In the genomic region with DNA sequence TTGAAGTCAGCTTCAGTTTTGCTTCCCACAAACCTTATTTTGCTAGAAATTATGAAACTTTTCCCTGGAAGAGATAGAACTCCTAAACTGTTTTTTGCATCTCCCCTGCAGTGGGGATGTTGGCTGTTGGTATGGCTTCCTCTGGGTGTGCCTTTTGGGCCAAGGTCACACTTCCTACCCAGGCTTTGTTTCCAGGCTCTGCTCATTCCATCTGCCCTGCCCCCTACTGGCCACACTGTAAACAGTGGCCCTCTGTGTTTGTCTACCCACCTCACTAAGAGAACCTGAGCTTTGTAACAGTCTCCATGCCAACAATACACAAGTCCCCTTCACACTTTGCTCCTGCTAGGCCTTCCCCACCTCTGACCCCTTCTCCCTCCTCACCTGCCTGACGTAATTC, we compare ENCODE assay signal across 9 mouse cellular contexts. TPM values are rescaled to one million over a fixed set of nuclear protein-coding genes. Genes with fewer than 3 reads are reported as not detected.
DNase-seq lines count a peak whose midpoint lies in the region; ATAC-seq and TF ChIP-seq lines count a peak whose summit lies in the region.
"Had no signal": no experiment of that assay in that cellular context is flagged by ENCODE, and none has a peak within 500 bp of the region (broad histone marks: within the 10 kb centered on the region; RNA-seq: fewer than 3 reads in every experiment).

No protein-coding gene starts in this region.

- no peak overlapping the region for H3K9ac ChIP-seq in forebrain, embryonic 11.5 days (ENCODE audit: low read length)
- no peak overlapping the region for H3K9ac ChIP-seq in forebrain, embryonic 15.5 days (replicated peaks)
- H3K9ac ChIP-seq: midbrain, embryonic 12.5 days had no signal

- H3K4me1 ChIP-seq in forebrain, embryonic 11.5 days (replicated peaks; ENCODE audit: control insufficient read depth, insufficient read depth, low read length): no peaks in the 10 kb centered on the region
- H3K4me1 ChIP-seq in forebrain, embryonic 15.5 days: no peaks in the 10 kb centered on the region
- H3K4me1 ChIP-seq in bone marrow, adult 2 months (ENCODE audit: control insufficient read depth, insufficient read depth, low read length): peaks cover 3% of the 10 kb centered on the region
- H3K4me1 ChIP-seq in heart, embryonic 10.5 days: peaks cover 32% of the 10 kb centered on the region
- H3K4me1 ChIP-seq: midbrain, embryonic 12.5 days had no signal

- no peak for TF ChIP-seq POLR2A in bone marrow, adult 2 months (IDR thresholded peaks at IDR 0.05; ENCODE audit: borderline replicate concordance, control insufficient read depth, low read depth, low read length)

- 85% methylated on average over 1 of the region's 1 CpGs for WGBS in forebrain, embryonic 11.5 days
- WGBS in forebrain, embryonic 15.5 days: 85% methylated on average over 1 of the region's 1 CpGs
- 67% methylated on average over 1 of the region's 1 CpGs for WGBS in bone marrow, adult 2 months
- 79% methylated on average over 1 of the region's 1 CpGs for WGBS in heart, embryonic 10.5 days

- no peaks in the 10 kb centered on the region for H3K27me3 ChIP-seq in forebrain, embryonic 11.5 days (ENCODE audit: control insufficient read depth, insufficient read depth, low read length)
- no peaks in the 10 kb centered on the region for H3K27me3 ChIP-seq in forebrain, embryonic 15.5 days
- no peaks in the 10 kb centered on the region for H3K27me3 ChIP-seq in heart, embryonic 10.5 days (ENCODE audit: insufficient read depth, poor library complexity, severe bottlenecking)
- H3K27me3 ChIP-seq: midbrain, embryonic 12.5 days had no signal

- H3K9me3 ChIP-seq in forebrain, embryonic 11.5 days (ENCODE audit: control insufficient read depth, low read length): no peaks in the 10 kb centered on the region
- H3K9me3 ChIP-seq in forebrain, embryonic 15.5 days: no peaks in the 10 kb centered on the region
- no peaks in the 10 kb centered on the region for H3K9me3 ChIP-seq in heart, embryonic 10.5 days
- H3K9me3 ChIP-seq: midbrain, embryonic 12.5 days had no signal

- no peak overlapping the region for H3K4me2 ChIP-seq in forebrain, embryonic 11.5 days (ENCODE audit: low read depth, low read length, severe bottlenecking)
- no peak overlapping the region for H3K4me2 ChIP-seq in forebrain, embryonic 15.5 days (replicated peaks)
- H3K4me2 ChIP-seq: midbrain, embryonic 12.5 days had no signal

- peak; percentile 77 for TF ChIP-seq CTCF in bone marrow, adult 2 months (IDR thresholded peaks at IDR 0.05; ENCODE audit: control insufficient read depth, insufficient read depth, low read length)

- H3K36me3 ChIP-seq in forebrain, embryonic 11.5 days (ENCODE audit: control insufficient read depth, insufficient read depth, low read length): no peaks in the 10 kb centered on the region; the same call in 1 of the 2 replicates
- peaks cover 29% of the 10 kb centered on the region for H3K36me3 ChIP-seq in forebrain, embryonic 15.5 days
- H3K36me3 ChIP-seq in heart, embryonic 10.5 days: peaks cover 51% of the 10 kb centered on the region

- no peak overlapping the region for H3K4me3 ChIP-seq in forebrain, embryonic 11.5 days (ENCODE audit: low read depth, low read length)
- no peak overlapping the region for H3K4me3 ChIP-seq in forebrain, embryonic 15.5 days
- H3K4me3 ChIP-seq in bone marrow, adult 2 months (replicated peaks; ENCODE audit: control insufficient read depth, low read depth, low read length): no peak overlapping the region
- H3K4me3 ChIP-seq in heart, embryonic 10.5 days: no peak overlapping the region
- H3K4me3 ChIP-seq: midbrain, embryonic 12.5 days had no signal

- DNase-seq in forebrain, embryonic 11.5 days (ENCODE audit: low spot score): peak; percentile 70
- peak; percentile 73 to 75 for DNase-seq in B cell, adult 2 months
- DNase-seq in heart, embryonic 10.5 days (ENCODE audit: low spot score): no peak
- peak; percentile 70 to 71 for DNase-seq in kidney, postnatal 25 days
- DNase-seq in mesoderm, embryonic 11.5 days (ENCODE audit: low read depth, low spot score): peak; percentile 41

- peak; percentile 49; the same call in 1 of the 2 replicates for ATAC-seq in forebrain, embryonic 11.5 days (replicated peaks; ENCODE audit: low FRiP score)
- ATAC-seq in forebrain, embryonic 15.5 days (replicated peaks): no peak
- ATAC-seq in frontal cortex, adult (ENCODE audit: low TSS enrichment): no peak

- no peak overlapping the region for H3K27ac ChIP-seq in forebrain, embryonic 11.5 days (ENCODE audit: low read depth, low read length)
- H3K27ac ChIP-seq in forebrain, embryonic 15.5 days (replicated peaks): no peak overlapping the region
- H3K27ac ChIP-seq in bone marrow, adult 2 months (ENCODE audit: control insufficient read depth, insufficient read depth, low read depth, low read length, poor library complexity): no peak overlapping the region
- peak overlapping the region; percentile 69 for H3K27ac ChIP-seq in heart, embryonic 10.5 days
- H3K27ac ChIP-seq: midbrain, embryonic 12.5 days had no signal

RNA-seq across cellular contexts. Expression of a gene that starts 44.8 kb away (rescaled TPM):
- 1.8 and 2.5 TPM in 2 replicates for polyA plus RNA-seq in forebrain, embryonic 11.5 days (2014; fragmentation: Nextera tagmentation; extraction: Ambion mirVana)
- polyA plus RNA-seq in forebrain, embryonic 15.5 days (2015; fragmentation: Nextera tagmentation; extraction: Ambion mirVana): 2.0 and 3.7 TPM in 2 replicates
- not detected in 2 replicates for polyA plus RNA-seq in bone marrow, adult 2 months (2011; ENCODE audit: insufficient read depth, insufficient read length, low replicate concordance, missing spikeins)
- 0.39 and 0.94 TPM in 2 replicates for polyA plus RNA-seq in heart, embryonic 10.5 days (2016; fragmentation: Nextera tagmentation; extraction: Ambion mirVana)
